Mouse (Mus musculus): ENCODE data around the gene Ereg.

DNA sequence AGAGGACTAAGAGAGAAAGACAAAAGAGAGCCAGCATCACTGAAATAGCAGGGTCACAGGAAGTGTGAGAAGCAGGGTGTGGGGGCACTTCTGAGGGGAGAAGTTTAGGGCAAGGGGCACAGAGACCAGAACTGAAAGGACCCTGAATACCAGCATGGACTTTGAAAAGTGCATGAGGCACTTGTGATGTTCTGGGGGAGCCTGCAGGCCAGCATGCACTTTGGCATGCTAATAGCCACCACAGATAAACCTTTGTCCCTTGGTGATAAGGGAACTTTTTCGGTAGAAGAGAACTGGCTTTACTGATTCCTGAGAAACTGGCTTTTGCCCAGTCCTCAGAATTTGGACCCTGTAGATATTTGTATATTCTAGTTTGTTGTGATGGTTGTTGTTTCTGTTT, 60.5 kb downstream of the Ereg start:
- no peak for TF ChIP-seq POLR2A (IDR thresholded peaks at IDR 0.05; ENCODE audit: low read depth, low read length)
- no peak for TF ChIP-seq CTCF (conservative IDR thresholded peaks at IDR 0.05; ENCODE audit: insufficient read depth, insufficient read length, low read depth, low read length)
